Mouse (Mus musculus) c-Kit-negative CD71-positive TER-119-positive erythroid progenitor cells, embryonic 14.5 days (primary cell): Measurements from ENCODE around the gene Fbxw7.

Source experiments
- DNase-seq: peaks from one replicate; pipeline ENCODE4 v3.0.0-alpha.2; 2013; ENCODE audit warnings: low read depth, low spot score

Fbxw7 gene

DNA sequence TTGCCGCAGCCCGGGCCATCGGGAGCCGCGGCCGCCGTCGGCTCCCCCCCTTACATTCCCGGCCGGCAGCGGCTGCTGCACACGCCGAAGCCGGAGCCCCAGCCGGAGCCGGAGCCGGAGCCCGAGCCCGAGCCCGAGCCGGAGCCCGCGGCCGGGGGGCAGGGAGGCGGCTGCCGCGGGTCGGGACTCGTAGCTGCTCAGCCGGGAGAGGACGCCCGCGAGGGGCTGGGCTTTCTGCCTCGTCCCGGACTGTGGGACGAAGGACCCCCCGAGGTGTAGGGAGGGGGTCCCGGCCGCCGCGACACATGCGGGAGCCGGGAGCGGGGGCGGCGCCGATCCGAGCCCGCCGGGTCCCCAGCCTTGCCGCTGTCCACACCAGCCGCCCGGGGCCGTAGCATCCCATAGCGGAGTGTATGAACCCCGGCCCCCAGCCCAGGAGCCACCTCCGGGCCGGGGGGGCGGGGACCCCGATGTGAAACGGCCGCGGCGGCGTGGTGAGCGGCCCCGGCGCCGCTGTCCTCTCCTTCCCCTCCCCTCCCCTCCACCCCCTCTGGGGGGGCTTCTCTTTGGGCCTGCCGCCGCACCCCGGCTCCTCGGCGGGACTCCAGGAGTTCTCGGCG is at the start of gene Fbxw7:
Fbxw7 (plus strand) TSS at position 507 of the 620 bp plus-strand sequence.
- no peak for DNase-seq

DNA sequence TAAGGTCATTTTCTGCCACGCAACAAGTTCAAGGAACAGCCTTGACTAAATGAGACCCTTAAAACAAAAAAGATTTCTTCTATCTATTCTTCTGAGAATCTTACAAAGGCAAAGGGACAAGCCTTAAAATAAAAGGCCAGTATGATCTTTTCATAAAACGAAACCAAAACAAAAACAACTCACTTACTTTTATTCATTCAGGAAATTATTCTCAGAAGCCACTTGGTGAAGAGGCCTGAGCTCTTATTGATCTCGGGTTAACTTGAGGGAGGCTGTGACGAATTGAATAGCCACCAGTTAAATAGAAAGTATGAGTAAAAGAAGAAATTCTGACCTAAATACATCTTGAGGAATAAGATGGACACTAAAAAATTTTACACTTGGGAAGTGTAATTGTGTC is 46.1 kb upstream of the Fbxw7 start:
- no peak for DNase-seq

DNA sequence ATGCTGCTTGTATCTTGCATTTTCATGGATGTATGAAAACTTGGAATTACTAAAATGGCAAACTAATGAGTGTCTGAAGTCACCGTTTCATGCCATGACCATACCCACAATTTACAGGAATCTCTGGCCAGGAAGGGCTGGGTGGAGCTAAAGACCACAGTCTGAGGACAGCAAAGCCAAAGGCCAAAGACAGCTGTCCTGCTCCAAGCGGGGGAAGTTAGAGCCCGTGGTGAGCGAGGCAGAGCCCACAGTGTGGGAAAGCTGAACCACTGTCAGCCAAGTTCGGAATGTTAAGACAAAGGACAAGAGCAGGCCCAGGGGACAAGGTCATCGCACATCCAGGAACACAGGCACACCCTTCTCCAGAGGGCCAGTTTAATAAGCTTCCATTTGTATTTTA is 45.7 kb upstream of the Fbxw7 start:
- no peak for DNase-seq

DNA sequence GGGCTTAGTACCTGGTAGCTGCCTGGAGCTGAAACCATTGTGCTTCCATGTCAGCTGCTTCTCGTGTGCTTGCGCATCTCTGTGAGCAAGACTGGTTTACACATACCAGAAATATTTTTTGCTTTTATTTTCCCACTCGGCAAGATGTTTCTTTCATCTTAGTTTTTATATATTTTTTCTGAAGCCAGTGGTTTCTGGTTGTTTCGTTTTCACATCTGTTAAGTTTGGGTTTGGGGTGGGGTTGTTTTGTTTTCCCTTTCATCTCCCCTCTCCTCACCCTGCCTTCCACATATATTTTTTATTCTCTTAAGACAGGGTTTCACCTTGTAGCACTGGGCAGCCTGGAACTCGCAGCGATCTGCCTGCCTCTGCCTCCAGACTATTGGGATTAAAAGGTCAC is 44.5 kb upstream of the Fbxw7 start:
- DNase-seq, result no peak

DNA sequence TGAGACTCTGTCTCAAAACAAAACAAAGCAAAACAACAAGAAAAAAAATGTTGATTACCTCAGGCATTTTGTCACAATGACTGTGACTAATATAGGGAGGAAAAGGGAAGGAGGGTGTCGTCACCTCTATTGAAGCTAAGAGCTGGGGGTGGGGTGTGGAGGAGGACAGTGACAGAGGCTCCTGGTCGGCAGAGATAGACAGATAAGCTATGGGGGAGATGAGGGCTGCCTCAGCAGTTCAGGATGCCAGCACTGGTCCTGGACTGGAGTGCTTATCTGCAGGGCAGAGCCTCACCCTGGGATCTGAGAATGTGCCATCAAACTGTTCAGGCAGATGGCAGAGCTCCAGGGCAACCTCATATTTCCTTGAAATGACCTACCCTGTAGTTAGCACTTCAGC is 43.1 kb upstream of the Fbxw7 start:
- DNase-seq, result peak; percentile 41

DNA sequence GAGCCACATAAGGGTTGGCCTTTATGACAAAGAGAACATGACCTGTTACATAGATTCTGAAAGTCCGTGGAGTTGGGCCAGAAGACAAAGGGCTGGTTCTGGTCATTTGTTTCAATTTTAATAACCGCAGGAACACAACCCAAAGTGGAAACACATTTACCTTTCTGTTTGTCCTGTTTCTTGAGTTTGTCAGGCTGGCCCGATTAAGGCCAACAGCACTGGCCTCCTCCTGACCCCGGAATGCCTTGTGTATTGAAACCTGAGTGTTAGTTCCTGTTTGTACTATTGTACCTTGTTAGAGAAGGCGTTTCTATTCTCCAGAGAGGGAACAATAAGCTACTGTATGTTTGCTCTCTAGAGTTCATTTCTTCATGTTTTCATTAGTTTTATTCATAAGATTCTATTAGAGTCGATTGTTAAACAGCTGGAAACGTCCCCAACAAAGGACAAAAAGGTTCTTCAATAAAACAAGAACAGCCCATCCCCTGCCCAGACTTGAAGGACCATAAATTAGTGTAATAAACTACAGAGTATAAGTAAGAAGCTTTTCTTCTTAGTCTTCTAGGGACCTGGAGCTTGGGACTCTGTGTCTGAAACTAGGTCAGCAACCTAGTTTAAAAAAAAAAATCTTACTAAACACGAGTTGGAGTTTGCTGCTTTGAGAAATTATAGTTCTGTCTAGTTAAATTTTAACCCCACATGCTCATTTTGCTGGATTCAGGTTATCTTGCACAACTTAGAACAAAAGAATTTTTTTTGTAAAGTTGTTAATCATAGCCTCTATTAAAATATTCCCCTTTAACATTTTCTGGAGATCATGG is 40.6 kb upstream of the Fbxw7 start:
- DNase-seq, result no peak

DNA sequence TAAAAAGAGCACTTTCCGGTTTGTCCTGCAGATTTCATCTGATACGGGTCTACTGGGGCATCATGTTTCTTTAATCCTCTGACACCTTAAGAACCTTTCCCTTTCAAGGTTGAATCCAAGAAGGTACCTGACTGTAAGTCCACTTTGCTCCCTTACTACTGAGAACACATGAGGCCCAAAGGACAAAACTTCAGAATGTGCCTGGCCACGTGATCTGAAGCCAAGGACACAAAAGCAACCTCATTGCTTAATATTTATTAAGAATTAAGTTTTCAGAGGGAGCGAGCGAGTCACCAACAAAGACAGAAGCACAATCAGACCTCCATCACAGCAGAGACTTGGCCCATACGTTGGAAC is 40.0 kb upstream of the Fbxw7 start:
- no peak for DNase-seq

DNA sequence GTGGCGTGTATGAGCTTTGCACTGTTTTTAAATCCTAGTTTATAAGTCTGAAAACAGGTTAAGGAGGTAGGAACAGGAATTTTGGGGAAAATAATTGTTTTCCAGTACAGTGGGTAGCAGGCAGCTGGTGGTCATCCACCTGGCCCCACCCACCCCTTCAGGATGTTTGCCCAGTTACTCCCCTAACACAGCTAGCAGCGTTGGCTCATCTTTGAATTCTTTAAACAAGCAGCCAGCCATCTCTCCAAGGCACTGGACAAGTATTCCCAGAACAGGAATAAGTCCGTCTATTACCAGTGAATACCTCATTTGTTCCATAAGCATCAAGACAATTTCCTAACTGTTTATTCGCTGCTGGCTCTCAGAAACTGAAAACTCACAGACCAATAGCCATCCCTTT is 39.5 kb upstream of the Fbxw7 start:
- DNase-seq, result no peak

DNA sequence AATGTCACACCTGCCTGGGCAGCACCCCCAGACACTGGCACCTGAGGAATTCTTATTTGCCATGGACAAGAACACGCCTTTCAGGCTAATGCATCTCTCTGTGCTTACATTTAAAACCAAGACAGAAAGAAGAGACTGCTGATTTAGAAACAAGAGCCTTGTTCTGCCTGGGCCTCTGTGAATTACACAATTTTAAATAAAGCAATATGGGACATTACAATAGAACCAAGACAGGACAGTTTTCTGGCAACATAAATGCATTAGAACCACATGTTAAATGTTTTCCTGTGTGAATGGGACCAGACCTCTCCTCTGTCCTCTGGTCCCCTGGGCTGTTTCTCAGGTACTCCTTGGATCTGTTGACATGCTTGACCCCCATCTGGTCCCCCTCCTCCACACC is 39.0 kb upstream of the Fbxw7 start:
- DNase-seq, result no peak

DNA sequence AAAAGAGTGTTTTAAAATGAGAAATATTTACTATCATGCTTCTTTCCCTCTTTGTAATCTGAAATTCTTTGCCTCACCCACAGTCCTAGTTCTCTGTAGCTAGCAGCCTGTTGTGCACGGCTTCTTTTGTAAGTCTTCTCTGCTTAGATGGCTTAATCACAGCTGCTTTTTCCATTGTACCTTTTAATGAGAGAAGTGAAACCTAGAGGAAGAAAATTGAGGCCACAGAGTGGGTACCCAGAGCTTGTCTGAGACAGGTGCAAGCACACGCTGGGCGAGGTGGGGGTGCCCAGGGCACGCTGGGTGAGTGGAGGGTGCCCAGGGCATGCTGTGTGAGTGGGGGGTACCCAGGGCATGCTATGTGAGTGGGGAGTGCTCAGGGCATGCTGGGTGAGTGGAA is 27.2 kb upstream of the Fbxw7 start:
- DNase-seq, result no peak

DNA sequence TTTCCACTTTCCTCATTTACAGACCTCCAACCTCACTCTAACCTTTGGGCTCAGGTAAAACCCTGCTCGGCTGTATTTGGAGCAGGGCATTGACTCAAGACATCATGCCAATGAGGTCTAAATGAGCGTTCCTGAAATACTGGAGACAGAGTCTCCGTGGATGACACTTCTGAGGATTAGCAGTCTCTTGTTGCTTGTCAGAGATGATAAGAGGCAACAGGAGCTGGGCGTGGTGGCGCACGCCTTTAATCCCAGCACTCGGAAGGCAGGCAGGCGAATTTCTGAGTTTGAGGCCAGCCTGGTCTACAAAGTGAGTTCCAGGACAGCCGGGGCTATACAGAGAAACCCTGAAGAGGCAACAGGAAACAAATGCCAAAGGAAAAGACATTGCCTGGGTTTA is 11.0 kb upstream of the Fbxw7 start:
- no peak for DNase-seq

DNA sequence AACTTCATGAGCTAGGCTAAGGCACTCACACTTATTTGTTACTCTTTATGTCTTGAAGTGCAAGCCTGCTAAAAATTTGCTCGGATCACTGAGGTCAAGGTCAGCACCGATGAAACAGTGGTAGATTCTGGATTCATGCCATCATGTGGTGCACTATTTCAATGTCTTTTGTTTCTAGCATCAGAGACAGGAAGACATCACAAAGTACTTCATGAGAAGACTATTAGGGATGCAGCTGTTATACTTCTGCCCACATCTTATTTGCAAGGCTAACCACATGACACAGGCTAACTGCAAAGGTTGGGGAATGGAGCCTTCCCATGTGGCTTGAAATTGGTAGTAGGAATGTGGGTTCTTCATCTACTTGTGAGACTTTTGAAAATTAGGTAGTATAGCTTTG is 8.9 kb upstream of the Fbxw7 start:
- no peak for DNase-seq

DNA sequence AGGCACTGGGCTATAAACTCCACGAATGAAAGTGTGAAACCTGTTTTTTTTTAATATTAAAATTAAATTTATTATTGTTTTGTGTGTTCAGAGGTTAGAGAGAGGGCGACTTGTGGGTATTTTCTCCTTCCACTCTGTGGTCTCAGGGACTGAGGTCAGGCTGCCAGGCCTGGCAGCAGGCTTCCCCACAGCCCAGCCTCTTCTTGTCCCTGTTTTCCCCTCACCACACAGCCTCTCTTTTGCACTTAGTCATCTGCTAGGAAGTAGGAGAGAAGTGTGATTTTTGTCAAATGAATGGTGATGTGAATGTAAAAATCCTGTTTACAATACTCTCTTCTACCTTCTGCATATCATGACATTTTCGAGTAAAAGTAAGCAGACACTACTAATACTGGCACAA is 7.2 kb upstream of the Fbxw7 start:
- no peak for DNase-seq

DNA sequence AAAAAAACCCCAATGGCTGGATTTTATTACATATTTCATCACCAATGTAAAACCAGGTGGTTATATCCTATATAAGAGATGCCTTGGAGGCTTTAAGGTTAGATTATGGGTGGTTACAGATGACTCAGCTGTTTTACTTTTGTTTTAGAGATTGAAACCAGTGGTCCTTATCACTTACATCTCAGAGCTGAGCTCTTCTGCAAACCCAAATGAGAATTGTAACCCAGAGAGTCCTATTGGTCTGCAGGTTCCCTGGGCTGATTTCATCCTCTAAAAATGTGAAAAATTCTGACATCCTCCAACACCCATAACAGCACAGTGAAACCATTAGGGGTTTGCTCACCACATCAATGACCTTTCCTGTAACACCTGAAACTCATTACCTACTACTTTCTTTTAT is 6.2 kb upstream of the Fbxw7 start:
- DNase-seq, result no peak

DNA sequence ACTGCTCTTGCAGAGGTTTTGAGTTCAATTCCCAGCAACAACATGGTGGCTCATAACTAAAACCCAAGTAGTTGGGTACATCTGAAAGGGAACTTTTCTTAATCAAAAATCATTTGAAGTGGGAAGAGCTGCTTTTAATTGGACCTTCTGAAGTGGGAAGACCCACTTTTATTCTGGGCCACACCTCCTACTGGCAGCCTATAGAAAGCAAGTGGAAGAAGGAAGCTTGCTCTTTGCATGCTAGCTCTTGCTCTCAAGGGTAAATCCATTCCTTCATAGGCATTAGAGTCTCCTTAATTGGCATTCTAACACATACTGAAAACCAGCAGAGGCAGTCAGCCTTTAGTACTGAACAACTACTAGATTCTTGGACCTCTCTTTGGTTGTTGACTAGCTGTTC is 4.3 kb upstream of the Fbxw7 start:
- DNase-seq, result no peak

DNA sequence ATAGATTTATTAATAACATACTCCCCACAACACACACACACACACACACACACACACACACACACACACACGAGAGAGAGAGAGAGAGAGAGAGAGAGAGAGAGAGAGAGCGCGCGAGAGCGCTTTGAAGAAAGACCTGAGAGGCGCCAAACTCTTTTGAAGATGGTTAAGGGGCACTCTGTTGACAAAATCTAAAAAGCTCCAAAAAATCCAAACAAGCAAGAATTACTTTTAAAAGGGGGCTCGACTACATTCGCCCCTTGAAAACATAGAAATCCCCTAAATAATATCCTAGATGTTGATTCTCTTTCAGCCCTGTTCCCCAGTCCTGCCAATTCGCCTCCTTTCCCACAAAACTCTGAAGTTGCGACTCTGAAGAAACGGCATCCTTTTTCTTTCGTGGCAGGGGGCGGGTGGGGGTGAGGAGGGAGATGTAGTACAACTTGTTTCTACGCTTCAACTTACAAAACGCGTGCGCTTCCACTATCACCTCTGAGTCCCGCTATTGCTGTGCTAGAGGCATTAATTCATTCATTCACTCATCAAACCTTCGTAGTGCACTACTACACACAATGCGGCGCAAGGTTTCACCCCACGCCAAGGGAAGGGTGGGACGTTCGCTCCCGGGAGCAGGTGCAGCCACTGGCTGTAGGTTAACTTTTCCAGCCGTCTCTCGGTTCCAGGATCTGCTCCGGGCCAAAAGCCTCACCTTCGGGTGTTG is 1.5 kb upstream of the Fbxw7 start:
- peak; percentile 37 for DNase-seq

DNA sequence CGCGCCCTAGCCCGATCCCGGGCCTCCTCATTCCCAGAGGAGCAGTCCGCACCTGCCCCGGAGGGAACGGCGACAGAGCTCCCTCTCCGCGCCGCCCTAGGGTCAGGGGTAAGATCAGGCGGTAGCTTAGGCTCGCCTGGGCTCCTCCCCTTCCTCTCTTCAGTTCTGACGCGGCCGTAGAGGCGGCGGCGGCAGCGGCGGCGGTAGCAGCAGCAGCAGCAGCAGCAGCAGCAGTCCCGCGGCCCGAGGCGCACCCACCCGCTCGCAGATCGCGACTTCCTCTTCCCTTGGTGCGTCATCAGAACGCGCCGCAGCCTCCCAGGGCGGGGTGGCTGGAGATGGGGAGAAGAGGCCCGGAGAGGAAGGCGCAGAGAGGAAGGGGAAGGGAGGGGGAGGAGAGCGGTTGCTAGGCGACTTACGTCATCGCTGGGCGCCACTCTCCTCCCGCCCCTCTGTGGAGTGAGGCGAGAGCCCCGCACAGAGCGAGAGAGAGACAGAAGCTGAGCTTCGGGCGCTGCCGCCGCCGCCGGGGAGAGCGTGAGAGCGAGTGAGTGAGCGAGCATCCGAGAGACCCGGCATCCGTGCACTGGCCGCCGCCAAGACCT is 809 bp upstream of the Fbxw7 start:
- DNase-seq, result peak; percentile 99

DNA sequence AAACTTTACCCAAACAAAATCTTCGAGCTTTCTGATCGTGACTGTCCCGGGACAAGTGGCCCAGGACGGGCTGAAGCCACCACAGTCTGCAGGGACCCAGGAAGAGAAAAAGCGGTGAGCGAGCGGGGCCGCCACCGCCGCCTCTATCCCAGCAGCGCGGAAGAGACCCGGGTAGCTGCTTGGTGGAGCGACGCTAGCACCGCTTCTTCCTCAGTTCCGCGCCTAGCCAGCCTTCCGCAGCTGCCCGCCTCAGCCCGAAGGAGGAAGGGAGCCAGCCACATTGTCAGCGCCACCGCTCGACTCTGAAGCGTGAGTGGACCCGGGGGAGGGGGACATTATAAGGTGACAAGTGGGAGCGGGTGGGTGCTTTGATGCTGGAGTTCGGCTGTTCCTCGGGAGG is 393 bp downstream of the Fbxw7 start:
- no peak for DNase-seq

DNA sequence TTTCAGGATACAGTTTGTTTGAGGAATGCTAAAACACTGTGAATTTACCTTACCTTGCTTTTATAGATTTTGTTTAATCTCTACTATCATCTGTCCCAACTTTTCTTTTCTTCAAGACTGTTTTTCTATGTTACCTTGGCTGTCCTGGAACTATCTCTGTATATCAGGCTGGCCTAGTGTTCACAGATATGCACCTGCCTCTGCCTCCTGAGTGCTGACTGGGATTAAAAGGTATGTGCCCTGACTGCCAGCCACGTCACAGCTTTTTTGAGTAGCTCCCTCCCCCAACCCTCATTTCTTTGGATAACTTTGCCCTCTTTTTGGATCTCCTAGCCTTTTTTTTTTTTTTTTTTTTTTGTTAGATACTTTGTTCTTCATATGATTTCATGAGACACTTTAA is 1.9 kb downstream of the Fbxw7 start:
- DNase-seq, result no peak

DNA sequence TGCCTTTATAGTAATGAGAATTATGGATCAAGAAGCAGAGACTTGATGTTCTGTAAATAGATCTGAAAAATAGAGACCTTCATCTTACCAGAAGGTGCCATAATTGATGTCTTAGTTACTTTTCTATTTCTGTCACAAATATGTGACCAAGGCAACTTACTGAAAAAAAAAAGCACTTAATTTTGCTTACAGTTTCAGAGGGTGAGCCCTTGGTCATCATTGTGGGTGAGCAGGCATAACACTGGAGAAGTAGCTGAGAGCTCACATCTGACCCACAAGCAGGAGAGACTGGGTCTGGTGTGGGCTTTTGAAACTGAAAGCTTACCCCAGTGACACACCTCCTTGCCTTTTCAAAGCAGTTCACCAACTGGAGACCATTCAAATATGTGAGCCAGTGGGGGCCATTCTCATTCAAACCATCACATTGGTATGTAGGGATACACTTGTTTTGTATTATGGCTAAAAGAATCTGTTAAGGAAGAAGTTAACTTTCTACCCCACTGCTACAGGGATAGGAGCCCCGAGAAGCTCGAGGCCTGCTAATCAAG is 5.7 kb downstream of the Fbxw7 start:
- no peak for DNase-seq

DNA sequence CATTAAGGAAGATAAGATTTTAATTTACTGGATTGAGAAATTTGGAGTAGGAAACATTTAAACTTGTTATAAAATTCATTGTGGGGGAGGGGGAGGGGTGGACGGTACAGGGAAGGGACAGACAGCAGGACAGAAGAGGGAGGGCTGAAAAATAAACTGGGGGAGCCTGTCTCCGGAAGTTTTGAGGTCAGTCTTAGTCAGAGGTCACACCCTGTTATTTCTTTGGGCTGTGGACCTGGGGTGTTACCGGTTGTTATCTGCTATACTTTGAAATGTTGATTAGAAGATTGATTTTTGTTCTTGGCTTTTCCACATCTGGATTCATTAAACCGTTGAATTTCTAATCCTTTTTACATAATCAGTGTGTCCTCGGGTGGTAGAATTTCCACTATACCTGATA is 10.9 kb downstream of the Fbxw7 start:
- DNase-seq, result no peak

DNA sequence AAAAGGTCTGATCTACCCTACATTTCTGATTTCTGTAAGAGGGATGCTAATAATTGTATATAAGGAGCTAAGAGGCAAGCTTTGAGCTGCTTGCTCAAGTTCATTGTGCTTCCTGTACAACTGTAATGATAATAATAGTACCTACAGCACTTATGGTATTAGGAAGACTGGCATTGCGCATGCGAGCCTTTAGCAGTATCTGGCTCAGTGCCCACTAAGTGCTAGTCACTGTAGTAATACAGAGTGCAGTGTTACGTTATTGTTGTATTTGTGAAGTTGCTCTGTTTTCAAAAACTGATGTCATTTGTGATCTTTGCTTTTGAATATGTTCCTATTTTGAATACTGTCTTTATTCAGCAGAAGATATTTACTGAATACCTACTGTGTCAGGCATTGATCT is 11.3 kb downstream of the Fbxw7 start:
- DNase-seq, result no peak
